Mouse (Mus musculus): ENCODE measurements around the gene Rac3. TPM values are rescaled to one million over a fixed set of nuclear protein-coding genes. Genes with fewer than 3 reads are reported as not detected.

The Rac3 gene
- polyA plus RNA-seq, 1 experiment = 2.5 TPM

DNA sequence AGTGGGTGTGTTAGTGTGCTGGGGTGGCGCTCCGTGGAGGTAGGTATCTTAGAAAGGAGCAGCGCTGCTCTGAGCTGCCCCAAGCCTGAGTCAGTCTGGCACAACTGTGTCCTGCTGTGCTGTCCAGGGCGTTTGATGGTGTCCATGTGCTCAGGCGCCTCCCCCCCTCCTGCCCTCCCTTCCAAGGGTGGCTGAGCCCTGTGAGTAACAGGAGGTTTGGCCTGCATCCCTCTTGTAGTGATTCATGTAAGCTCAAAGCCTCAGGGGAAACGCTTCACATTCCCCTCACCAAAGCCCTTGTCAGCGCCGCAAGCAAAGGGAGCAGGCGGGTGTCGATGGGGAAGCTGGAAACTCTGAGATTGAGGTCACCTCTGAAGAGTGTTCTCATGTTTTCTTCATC, 23.5 kb upstream of the Rac3 start:
- H3K36me3 ChIP-seq (ENCODE audit: control insufficient read depth, insufficient read depth) = peaks cover 54% of the 10 kb centered on the region
- H3ac ChIP-seq (ENCODE audit: control insufficient read depth, insufficient read length, low read depth) = no peak overlapping the region
- peaks cover 71% of the 10 kb centered on the region for H3K79me2 ChIP-seq (ENCODE audit: control insufficient read depth, insufficient read depth)
- no peaks in the 10 kb centered on the region for H3K27me3 ChIP-seq (ENCODE audit: control insufficient read depth, insufficient read depth, insufficient read length)
- no peak overlapping the region for H3K4me3 ChIP-seq (ENCODE audit: insufficient read depth, poor library complexity, severe bottlenecking)
- H3K79me3 ChIP-seq (ENCODE audit: low read depth) = peaks cover 15% of the 10 kb centered on the region
- no peak for TF ChIP-seq MYOG (IDR thresholded peaks at IDR 0.05; ENCODE audit: control insufficient read depth, extremely low read depth, insufficient read length)
- TF ChIP-seq CTCF (IDR thresholded peaks at IDR 0.05; ENCODE audit: control insufficient read depth, insufficient read depth, insufficient read length) = no peak
- TF ChIP-seq USF1 (IDR thresholded peaks at IDR 0.05; ENCODE audit: low read depth) = no peak
- TF ChIP-seq MAX (IDR thresholded peaks at IDR 0.05) = peak; percentile 98
- peak; percentile 12 for TF ChIP-seq FOSL1 (IDR thresholded peaks at IDR 0.05; ENCODE audit: insufficient read depth, low read length, poor library complexity, severe bottlenecking)
- no peak for TF ChIP-seq CEBPB (IDR thresholded peaks at IDR 0.05; ENCODE audit: low read depth)
- peak; percentile 51 for TF ChIP-seq MYOD1 (IDR thresholded peaks at IDR 0.05; ENCODE audit: control insufficient read depth, insufficient read length, low read depth)

DNA sequence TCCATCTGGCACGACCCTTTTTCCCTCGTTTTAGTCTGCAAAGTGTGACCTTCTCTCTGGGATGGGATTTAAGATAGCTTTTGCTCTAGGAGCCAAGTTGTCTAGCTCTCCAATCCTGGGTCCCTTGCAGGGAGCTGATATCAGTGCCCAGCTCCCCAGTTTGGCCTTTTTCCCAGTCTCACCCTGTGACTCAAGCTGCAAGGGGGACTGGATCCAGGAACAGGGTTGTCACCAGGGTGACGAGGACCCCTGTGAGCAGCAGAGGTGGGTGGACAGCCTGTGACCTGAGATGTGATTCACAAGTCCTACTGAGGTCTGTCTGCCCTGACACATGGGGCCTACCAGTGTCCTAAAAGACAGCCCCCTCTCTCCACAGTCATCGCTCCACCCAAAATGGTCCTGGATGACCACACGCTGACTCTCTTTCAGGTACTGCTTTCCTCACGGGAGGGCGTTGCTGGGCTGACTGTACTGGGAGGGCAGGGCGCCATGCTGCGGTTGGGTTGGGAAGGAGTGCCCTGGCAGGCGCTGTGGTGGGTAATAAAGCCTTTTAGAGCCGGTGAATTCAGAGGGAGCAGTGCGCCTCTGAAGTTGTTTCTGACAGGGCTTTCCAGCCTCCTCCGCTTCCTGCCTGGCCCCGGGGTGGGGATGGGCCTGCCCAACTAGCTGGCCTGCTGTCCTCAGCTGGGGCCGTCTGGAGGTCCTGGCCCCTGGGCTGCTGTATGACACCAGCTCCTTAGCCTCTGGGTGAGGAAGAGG, 17.4 kb upstream of the Rac3 start:
- Histone ChIP-seq H3K79me3 (ENCODE audit: low read depth) (peaks cover 5% of the 10 kb centered on the region), H3ac (ENCODE audit: control insufficient read depth, insufficient read length, low read depth) (peak overlapping the region; percentile 22), H3K36me3 (ENCODE audit: control insufficient read depth, insufficient read depth) (peaks cover 36% of the 10 kb centered on the region), H3K79me2 (ENCODE audit: control insufficient read depth, insufficient read depth) (peaks cover 25% of the 10 kb centered on the region), H3K27me3 (ENCODE audit: control insufficient read depth, insufficient read depth, insufficient read length) (no peaks in the 10 kb centered on the region), H3K4me3 (ENCODE audit: insufficient read depth, poor library complexity, severe bottlenecking) (no peak overlapping the region)
- TF ChIP-seq CTCF (IDR thresholded peaks at IDR 0.05; ENCODE audit: control insufficient read depth, insufficient read depth, insufficient read length) = peak; percentile 39
- TF ChIP-seq FOSL1 (IDR thresholded peaks at IDR 0.05; ENCODE audit: insufficient read depth, low read length, poor library complexity, severe bottlenecking) = peak; percentile 2
- TF ChIP-seq CEBPB (IDR thresholded peaks at IDR 0.05; ENCODE audit: low read depth) = no peak

DNA sequence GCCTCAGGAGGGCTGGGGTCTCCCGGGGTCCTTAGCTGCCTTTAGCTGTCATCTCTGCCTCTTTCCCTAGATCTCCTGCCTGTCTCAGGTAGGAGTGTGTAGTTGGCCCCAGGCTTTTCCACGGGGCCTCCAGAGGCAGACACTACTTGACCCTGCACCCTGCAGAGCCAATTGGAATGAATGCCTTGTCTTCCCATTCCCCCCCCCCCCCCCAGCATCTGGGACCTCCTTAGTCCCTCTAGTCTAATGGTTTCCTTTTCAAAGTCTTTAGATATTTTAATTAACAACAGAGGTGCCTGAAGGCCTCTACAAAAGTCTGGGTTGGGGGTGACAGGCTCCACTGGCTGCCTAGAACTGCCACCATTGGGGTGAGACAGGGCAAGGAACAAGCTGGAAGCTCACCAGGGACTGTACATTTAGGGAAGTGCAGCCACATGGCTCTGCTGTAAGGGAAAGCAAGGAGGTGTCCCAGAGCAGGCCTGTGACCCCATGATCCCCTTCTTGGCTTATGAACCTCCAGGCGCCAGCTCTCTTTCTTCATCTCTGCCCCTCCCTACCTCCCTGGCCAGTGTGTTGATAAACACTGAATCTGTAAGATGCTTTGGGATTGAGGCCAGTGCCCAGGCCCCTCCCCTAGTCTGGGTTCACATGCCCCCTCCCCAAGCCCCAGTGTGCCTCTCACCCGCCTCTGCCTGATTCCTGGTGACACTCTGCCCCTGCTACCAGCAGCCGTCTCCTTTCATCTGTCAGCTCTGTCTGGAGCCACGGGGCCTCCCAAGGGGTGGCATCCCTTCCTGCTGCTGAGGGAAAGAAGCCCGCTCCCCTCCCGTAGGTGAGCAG, 16.6 kb upstream of the Rac3 start:
- H3K4me3 ChIP-seq (ENCODE audit: insufficient read depth, poor library complexity, severe bottlenecking) = no peak overlapping the region
- H3ac ChIP-seq (ENCODE audit: control insufficient read depth, insufficient read length, low read depth) = peak overlapping the region; percentile 22
- H3K36me3 ChIP-seq (ENCODE audit: control insufficient read depth, insufficient read depth) = peaks cover 39% of the 10 kb centered on the region
- no peaks in the 10 kb centered on the region for H3K79me3 ChIP-seq (ENCODE audit: low read depth)
- H3K27me3 ChIP-seq (ENCODE audit: control insufficient read depth, insufficient read depth, insufficient read length) = no peaks in the 10 kb centered on the region
- TF ChIP-seq FOSL1 (IDR thresholded peaks at IDR 0.05; ENCODE audit: insufficient read depth, low read length, poor library complexity, severe bottlenecking) (no peak), MAX (IDR thresholded peaks at IDR 0.05) (no peak), MYOD1 (IDR thresholded peaks at IDR 0.05; ENCODE audit: control insufficient read depth, insufficient read length, low read depth) (no peak), CEBPB (IDR thresholded peaks at IDR 0.05; ENCODE audit: low read depth) (no peak), USF1 (IDR thresholded peaks at IDR 0.05; ENCODE audit: low read depth) (no peak), MYOG (IDR thresholded peaks at IDR 0.05; ENCODE audit: control insufficient read depth, extremely low read depth, insufficient read length) (no peak), CTCF (IDR thresholded peaks at IDR 0.05; ENCODE audit: control insufficient read depth, insufficient read depth, insufficient read length) (no peak)
- H3K79me2 ChIP-seq (ENCODE audit: control insufficient read depth, insufficient read depth) = peaks cover 17% of the 10 kb centered on the region

DNA sequence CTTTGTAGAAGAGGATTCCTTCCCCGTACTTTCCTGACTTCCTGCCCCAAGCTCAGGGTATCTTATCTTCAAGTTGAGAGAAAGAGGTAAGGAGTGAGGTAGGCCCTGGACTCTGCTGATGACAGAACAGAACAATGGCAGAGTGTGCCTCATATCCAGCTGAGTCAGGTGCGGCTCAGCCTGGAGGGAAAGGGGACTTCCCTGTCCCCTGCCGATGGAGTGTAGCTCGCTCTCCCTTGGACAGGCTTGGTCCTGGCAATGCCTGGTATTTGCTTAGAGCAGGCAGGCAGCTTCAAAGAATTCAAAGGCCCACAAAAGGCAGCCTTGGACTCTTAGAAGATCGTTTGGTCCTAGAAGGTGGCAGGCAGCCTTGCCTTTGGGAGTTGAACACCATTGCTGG, 15.2 kb upstream of the Rac3 start:
- no peak for TF ChIP-seq MAX (IDR thresholded peaks at IDR 0.05)
- TF ChIP-seq MYOG (IDR thresholded peaks at IDR 0.05; ENCODE audit: control insufficient read depth, extremely low read depth, insufficient read length) = no peak
- no peak for TF ChIP-seq FOSL1 (IDR thresholded peaks at IDR 0.05; ENCODE audit: insufficient read depth, low read length, poor library complexity, severe bottlenecking)
- no peak for TF ChIP-seq MYOD1 (IDR thresholded peaks at IDR 0.05; ENCODE audit: control insufficient read depth, insufficient read length, low read depth)
- no peak for TF ChIP-seq USF1 (IDR thresholded peaks at IDR 0.05; ENCODE audit: low read depth)
- no peak for TF ChIP-seq CEBPB (IDR thresholded peaks at IDR 0.05; ENCODE audit: low read depth)
- TF ChIP-seq CTCF (IDR thresholded peaks at IDR 0.05; ENCODE audit: control insufficient read depth, insufficient read depth, insufficient read length) = no peak
- peaks cover 40% of the 10 kb centered on the region for H3K36me3 ChIP-seq (ENCODE audit: control insufficient read depth, insufficient read depth)
- H3K27me3 ChIP-seq (ENCODE audit: control insufficient read depth, insufficient read depth, insufficient read length) = no peaks in the 10 kb centered on the region
- no peak overlapping the region for H3ac ChIP-seq (ENCODE audit: control insufficient read depth, insufficient read length, low read depth)
- no peaks in the 10 kb centered on the region for H3K79me3 ChIP-seq (ENCODE audit: low read depth)
- no peak overlapping the region for H3K4me3 ChIP-seq (ENCODE audit: insufficient read depth, poor library complexity, severe bottlenecking)
- peaks cover 3% of the 10 kb centered on the region for H3K79me2 ChIP-seq (ENCODE audit: control insufficient read depth, insufficient read depth)

DNA sequence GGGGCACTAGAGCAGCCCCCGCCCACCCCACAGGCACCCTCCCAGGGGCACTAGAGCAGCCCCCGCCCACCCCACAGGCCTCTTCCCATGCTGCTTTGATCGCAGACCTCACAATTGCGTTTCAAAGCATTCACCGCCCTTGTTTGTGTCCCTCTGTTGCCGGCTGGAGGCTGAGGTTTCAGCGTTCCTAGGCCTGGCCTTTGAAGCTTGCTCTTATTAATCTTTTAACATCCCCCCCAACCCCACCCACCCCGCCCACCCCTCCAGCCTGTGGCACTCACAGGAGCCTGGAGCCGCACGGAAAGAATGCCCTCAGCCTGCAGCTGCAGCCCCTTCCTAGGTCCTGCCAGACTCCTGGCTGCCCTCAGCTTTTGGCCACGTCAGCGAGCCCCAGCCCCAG, 14.0 kb upstream of the Rac3 start:
- TF ChIP-seq MYOD1 (IDR thresholded peaks at IDR 0.05; ENCODE audit: control insufficient read depth, insufficient read length, low read depth) (no peak), MAX (IDR thresholded peaks at IDR 0.05) (no peak), FOSL1 (IDR thresholded peaks at IDR 0.05; ENCODE audit: insufficient read depth, low read length, poor library complexity, severe bottlenecking) (no peak), MYOG (IDR thresholded peaks at IDR 0.05; ENCODE audit: control insufficient read depth, extremely low read depth, insufficient read length) (no peak), CTCF (IDR thresholded peaks at IDR 0.05; ENCODE audit: control insufficient read depth, insufficient read depth, insufficient read length) (no peak), CEBPB (IDR thresholded peaks at IDR 0.05; ENCODE audit: low read depth) (no peak), USF1 (IDR thresholded peaks at IDR 0.05; ENCODE audit: low read depth) (no peak)
- Histone ChIP-seq H3K79me3 (ENCODE audit: low read depth) (no peaks in the 10 kb centered on the region), H3K27me3 (ENCODE audit: control insufficient read depth, insufficient read depth, insufficient read length) (no peaks in the 10 kb centered on the region), H3K36me3 (ENCODE audit: control insufficient read depth, insufficient read depth) (peaks cover 30% of the 10 kb centered on the region), H3K79me2 (ENCODE audit: control insufficient read depth, insufficient read depth) (no peaks in the 10 kb centered on the region), H3ac (ENCODE audit: control insufficient read depth, insufficient read length, low read depth) (no peak overlapping the region), H3K4me3 (ENCODE audit: insufficient read depth, poor library complexity, severe bottlenecking) (no peak overlapping the region)

All from C2C12 (cell line).